Mouse (Mus musculus): ENCODE data around the gene Sap30bp. TPM values are rescaled to one million over a fixed set of nuclear protein-coding genes. Genes with fewer than 3 reads are reported as not detected.

The Sap30bp gene
- polyA plus RNA-seq, 1 experiment from 2014 or later = 23.5 TPM

- H3K9ac ChIP-seq (ENCODE audit: low read length) = peak overlapping the region; percentile 75
- WGBS = 24% methylated on average over 11 of the region's 11 CpGs
- H3K4me3 ChIP-seq (ENCODE audit: low read length) = no peak overlapping the region; the same call in 1 of the 2 replicates
- H3K9me3 ChIP-seq (replicated peaks; ENCODE audit: control insufficient read depth, low read length) = no peaks in the 10 kb centered on the region
- peaks cover 18% of the 10 kb centered on the region for H3K36me3 ChIP-seq (ENCODE audit: control insufficient read depth, insufficient read depth)
- H3K27ac ChIP-seq (ENCODE audit: low read length) = peak overlapping the region; percentile 98
- peaks cover 55% of the 10 kb centered on the region for H3K4me1 ChIP-seq (ENCODE audit: control insufficient read depth, insufficient read depth, low read length)
- peak overlapping the region; percentile 67 for H3K4me2 ChIP-seq (ENCODE audit: low read depth, low read length)
- no peaks in the 10 kb centered on the region for H3K27me3 ChIP-seq (ENCODE audit: control insufficient read depth, insufficient read depth, low read length)
- peak; percentile 76 for ATAC-seq (replicated peaks; ENCODE audit: extremely low read depth, insufficient read depth, low FRiP score)
Observed at GRCm38 (mm10) chr11:115903384-115904230, 29.5 kb upstream of the Sap30bp start.

GRCm38 (mm10) chr11:115904231-115904955 is 28.7 kb upstream of the Sap30bp start:
- Histone ChIP-seq H3K4me1 (ENCODE audit: control insufficient read depth, insufficient read depth, low read length) (peaks cover 48% of the 10 kb centered on the region), H3K27me3 (ENCODE audit: control insufficient read depth, insufficient read depth, low read length) (no peaks in the 10 kb centered on the region), H3K9ac (ENCODE audit: low read length) (peak overlapping the region; percentile 75), H3K36me3 (ENCODE audit: control insufficient read depth, insufficient read depth) (peaks cover 18% of the 10 kb centered on the region), H3K9me3 (replicated peaks; ENCODE audit: control insufficient read depth, low read length) (no peaks in the 10 kb centered on the region), H3K4me2 (ENCODE audit: low read depth, low read length) (peak overlapping the region; percentile 13; the same call in 1 of the 2 replicates), H3K27ac (ENCODE audit: low read length) (peak overlapping the region; percentile 98), H3K4me3 (ENCODE audit: low read length) (no peak overlapping the region)
- WGBS = 63% methylated on average over 8 of the region's 8 CpGs
- ATAC-seq (replicated peaks; ENCODE audit: extremely low read depth, insufficient read depth, low FRiP score) = no peak

GRCm38 (mm10) chr11:115904956-115905790 is 27.9 kb upstream of the Sap30bp start:
- 49% methylated on average over 16 of the region's 16 CpGs for WGBS
- Histone ChIP-seq H3K4me3 (ENCODE audit: low read length) (no peak overlapping the region), H3K4me2 (ENCODE audit: low read depth, low read length) (no peak overlapping the region), H3K36me3 (ENCODE audit: control insufficient read depth, insufficient read depth) (peaks cover 18% of the 10 kb centered on the region), H3K9me3 (replicated peaks; ENCODE audit: control insufficient read depth, low read length) (no peaks in the 10 kb centered on the region), H3K27me3 (ENCODE audit: control insufficient read depth, insufficient read depth, low read length) (no peaks in the 10 kb centered on the region), H3K27ac (ENCODE audit: low read length) (peak overlapping the region; percentile 98), H3K9ac (ENCODE audit: low read length) (peak overlapping the region; percentile 75), H3K4me1 (ENCODE audit: control insufficient read depth, insufficient read depth, low read length) (peaks cover 43% of the 10 kb centered on the region)
- ATAC-seq (replicated peaks; ENCODE audit: extremely low read depth, insufficient read depth, low FRiP score) = no peak

GRCm38 (mm10) chr11:115906116-115906515 is 27.0 kb upstream of the Sap30bp start:
- WGBS = 78% methylated on average over 3 of the region's 3 CpGs
- Histone ChIP-seq H3K4me3 (ENCODE audit: low read length) (no peak overlapping the region), H3K4me2 (ENCODE audit: low read depth, low read length) (no peak overlapping the region), H3K27ac (ENCODE audit: low read length) (no peak overlapping the region), H3K4me1 (ENCODE audit: control insufficient read depth, insufficient read depth, low read length) (peaks cover 43% of the 10 kb centered on the region), H3K27me3 (ENCODE audit: control insufficient read depth, insufficient read depth, low read length) (no peaks in the 10 kb centered on the region), H3K9ac (ENCODE audit: low read length) (no peak overlapping the region), H3K9me3 (replicated peaks; ENCODE audit: control insufficient read depth, low read length) (no peaks in the 10 kb centered on the region), H3K36me3 (ENCODE audit: control insufficient read depth, insufficient read depth) (peaks cover 18% of the 10 kb centered on the region)
- no peak for ATAC-seq (replicated peaks; ENCODE audit: extremely low read depth, insufficient read depth, low FRiP score)

GRCm38 (mm10) chr11:115906521-115906920 is 26.6 kb upstream of the Sap30bp start:
- Histone ChIP-seq H3K4me2 (ENCODE audit: low read depth, low read length) (no peak overlapping the region), H3K9ac (ENCODE audit: low read length) (no peak overlapping the region), H3K4me3 (ENCODE audit: low read length) (no peak overlapping the region), H3K4me1 (ENCODE audit: control insufficient read depth, insufficient read depth, low read length) (peaks cover 43% of the 10 kb centered on the region), H3K9me3 (replicated peaks; ENCODE audit: control insufficient read depth, low read length) (no peaks in the 10 kb centered on the region), H3K27me3 (ENCODE audit: control insufficient read depth, insufficient read depth, low read length) (no peaks in the 10 kb centered on the region), H3K27ac (ENCODE audit: low read length) (no peak overlapping the region), H3K36me3 (ENCODE audit: control insufficient read depth, insufficient read depth) (peaks cover 18% of the 10 kb centered on the region)
- ATAC-seq (replicated peaks; ENCODE audit: extremely low read depth, insufficient read depth, low FRiP score) = no peak
- WGBS = 91% methylated on average over 5 of the region's 5 CpGs

- Histone ChIP-seq H3K9ac (ENCODE audit: low read length) (0 out of 2 replicates have a peak overlapping the region, but pooled peaks have one; percentile 21), H3K27ac (ENCODE audit: low read length) (peak overlapping the region; percentile 75), H3K4me1 (ENCODE audit: control insufficient read depth, insufficient read depth, low read length) (peaks cover 12% of the 10 kb centered on the region), H3K27me3 (ENCODE audit: control insufficient read depth, insufficient read depth, low read length) (no peaks in the 10 kb centered on the region), H3K4me3 (ENCODE audit: low read length) (no peak overlapping the region), H3K4me2 (ENCODE audit: low read depth, low read length) (no peak overlapping the region), H3K36me3 (ENCODE audit: control insufficient read depth, insufficient read depth) (peaks cover 25% of the 10 kb centered on the region), H3K9me3 (replicated peaks; ENCODE audit: control insufficient read depth, low read length) (no peaks in the 10 kb centered on the region)
- WGBS = 54% methylated on average over 5 of the region's 5 CpGs
- ATAC-seq (replicated peaks; ENCODE audit: extremely low read depth, insufficient read depth, low FRiP score) = peak; percentile 49; the same call in 1 of the 2 replicates
Observed at GRCm38 (mm10) chr11:115911134-115911561, 21.9 kb upstream of the Sap30bp start.

- ATAC-seq (replicated peaks; ENCODE audit: extremely low read depth, insufficient read depth, low FRiP score) = 0 out of 2 replicates have a peak, but pooled peaks have one; percentile 9
- peak within 1 kb of the TSS; percentile 75 for H3K27ac ChIP-seq (ENCODE audit: low read length)
- H3K4me3 ChIP-seq (ENCODE audit: low read length) = no peak within 1 kb of the TSS
- H3K9me3 ChIP-seq (replicated peaks; ENCODE audit: control insufficient read depth, low read length) = no peaks in the 10 kb centered on the region
- no peaks in the 10 kb centered on the region for H3K27me3 ChIP-seq (ENCODE audit: control insufficient read depth, insufficient read depth, low read length)
- H3K4me2 ChIP-seq (ENCODE audit: low read depth, low read length) = no peak within 1 kb of the TSS
- WGBS = 75% methylated on average over 11 of the region's 11 CpGs
- peaks cover 12% of the 10 kb centered on the region for H3K4me1 ChIP-seq (ENCODE audit: control insufficient read depth, insufficient read depth, low read length)
- peaks cover 21% of the 10 kb centered on the region for H3K36me3 ChIP-seq (ENCODE audit: control insufficient read depth, insufficient read depth)
- H3K9ac ChIP-seq (ENCODE audit: low read length) = peak within 1 kb of the TSS; percentile 21; the same call in 1 of the 2 replicates
Observed at GRCm38 (mm10) chr11:115911632-115912376, 21.3 kb upstream of the Sap30bp start, which contains the start of gene Smim6. Smim6 (plus strand) TSS chr11:115912017.

- H3K36me3 ChIP-seq (ENCODE audit: control insufficient read depth, insufficient read depth) = peaks cover 7% of the 10 kb centered on the region; the same call in 1 of the 2 replicates
- ATAC-seq (replicated peaks; ENCODE audit: extremely low read depth, insufficient read depth, low FRiP score) = no peak
- H3K27ac ChIP-seq (ENCODE audit: low read length) = no peak overlapping the region
- no peak overlapping the region for H3K4me2 ChIP-seq (ENCODE audit: low read depth, low read length)
- no peak overlapping the region for H3K9ac ChIP-seq (ENCODE audit: low read length)
- no peak overlapping the region for H3K4me3 ChIP-seq (ENCODE audit: low read length)
- peaks cover 5% of the 10 kb centered on the region for H3K4me1 ChIP-seq (ENCODE audit: control insufficient read depth, insufficient read depth, low read length)
- H3K27me3 ChIP-seq (ENCODE audit: control insufficient read depth, insufficient read depth, low read length) = no peaks in the 10 kb centered on the region
- WGBS = 86% methylated on average over 4 of the region's 4 CpGs
- H3K9me3 ChIP-seq (replicated peaks; ENCODE audit: control insufficient read depth, low read length) = no peaks in the 10 kb centered on the region
Observed at GRCm38 (mm10) chr11:115916579-115916978, 16.5 kb upstream of the Sap30bp start.
